Mouse (Mus musculus) megakaryocyte, embryonic 14.5 days (primary cell): ENCODE results near the gene Sobp.

ENCODE experiments used
- FLI1 ChIP-seq: IDR thresholded peaks from 2 replicates; pipeline ENCODE4 v1.6.1; 2012; ENCODE audit warnings: low read length, inconsistent platforms, mixed read lengths
- GATA1 ChIP-seq: IDR thresholded peaks from 3 replicates; pipeline ENCODE4 v1.6.1; 2012; ENCODE audit warnings: mixed read lengths, low read length, inconsistent platforms, borderline replicate concordance

DNA sequence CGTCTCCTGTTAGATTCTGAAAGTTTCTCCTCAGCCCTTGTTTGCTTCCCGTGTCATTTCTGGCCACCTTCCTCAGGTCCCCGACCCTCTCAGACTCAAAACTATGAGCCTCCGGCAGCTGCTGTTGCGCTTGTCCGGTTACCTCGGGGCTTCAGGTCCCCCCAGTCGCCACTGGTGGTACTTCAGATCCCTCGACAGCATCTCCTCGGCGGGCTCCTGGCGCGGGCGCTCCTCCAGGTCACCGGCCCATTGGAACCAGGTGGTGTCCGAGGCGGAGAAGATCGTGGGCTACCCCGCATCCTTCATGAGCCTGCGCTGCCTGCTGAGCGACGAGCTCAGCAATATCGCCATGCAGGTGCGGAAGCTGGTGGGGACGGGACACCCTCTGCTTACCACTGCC is 47.3 kb upstream of the Sobp start:
- no peak for TF ChIP-seq GATA1
- no peak for TF ChIP-seq FLI1
